Mouse (Mus musculus) limb, embryonic 14.5 days (tissue): Measurements from ENCODE around the gene Gpr61. TPM values are rescaled to one million over a fixed set of nuclear protein-coding genes. Genes with fewer than 3 reads are reported as not detected.

Source experiments
- ATAC-seq: fragments of 200-750 bp; cut with Nextera tagmentation; 2 replicates; pipeline ENCODE4 v1.8.0; 2017; ENCODE audit warnings: low read depth, moderate number of reproducible peaks, moderate TSS enrichment; ENCODE audit not compliant: low FRiP score
- DNase-seq: peaks from one replicate; pipeline ENCODE4 v3.0.0-alpha.2; 2015; ENCODE audit warnings: low spot score
- H3K27ac ChIP-seq: fragments of 300-500 bp; sonication (generic); replicated peaks from 2 replicates; pipeline ENCODE4 v1.5.1; 2014; ENCODE audit warnings: low read depth, mild to moderate bottlenecking, low read length, moderate library complexity, mixed read lengths
- H3K27me3 ChIP-seq: fragments of 300-500 bp; sonication (generic); 2 replicates; pipeline ENCODE4 v1.6.1; 2014; ENCODE audit warnings: low read length, mixed read lengths; ENCODE audit not compliant: control insufficient read depth, insufficient read depth
- H3K36me3 ChIP-seq: fragments of 300-500 bp; sonication (generic); 2 replicates; pipeline ENCODE4 v1.6.1; 2014; ENCODE audit warnings: mild to moderate bottlenecking, low read length, moderate library complexity, mixed read lengths; ENCODE audit not compliant: control insufficient read depth, insufficient read depth
- H3K4me1 ChIP-seq: fragments of 300-500 bp; sonication (generic); 2 replicates; pipeline ENCODE4 v1.6.1; 2014; ENCODE audit warnings: antibody characterized with exemption, low read length, mixed read lengths; ENCODE audit not compliant: control insufficient read depth, insufficient read depth
- H3K4me2 ChIP-seq: fragments of 300-500 bp; sonication (generic); replicated peaks from 2 replicates; pipeline ENCODE4 v1.6.1; 2014; ENCODE audit warnings: low read depth, mild to moderate bottlenecking, low read length, moderate library complexity; ENCODE audit not compliant: severe bottlenecking
- H3K4me3 ChIP-seq: fragments of 300-500 bp; sonication (generic); replicated peaks from 2 replicates; pipeline ENCODE4 v1.5.1; 2014; ENCODE audit warnings: low read length
- H3K9ac ChIP-seq: fragments of 300-500 bp; sonication (generic); 2 replicates; pipeline ENCODE4 v1.6.1; 2014; ENCODE audit warnings: mild to moderate bottlenecking, low read depth, low read length, moderate library complexity; ENCODE audit not compliant: severe bottlenecking
- H3K9me3 ChIP-seq: fragments of 300-500 bp; sonication (generic); 2 replicates; pipeline ENCODE4 v1.6.1; 2016; ENCODE audit warnings: low read length; ENCODE audit not compliant: control insufficient read depth
- POLR2A ChIP-seq: fragments of 200-500 bp; IDR thresholded peaks from 2 replicates; pipeline ENCODE4 v1.8.0; 2012; ENCODE audit warnings: inconsistent platforms, mild to moderate bottlenecking, moderate library complexity, borderline replicate concordance; ENCODE audit not compliant: insufficient read depth, insufficient read length; ENCODE audit errors: extremely low read depth
- WGBS: fragments of 180-500 bp; shearing (Covaris S2); extraction: QIAGEN DNeasy Blood & Tissue Kit; methylation state at CpG from one replicate; pipeline ENCODE4 v1.1.7; 2014; 5-methylcytosine and 5-hydroxymethylcytosine counted together
- polyA plus RNA-seq, 2 experiments: library from polyadenylated mRNA; depleted of rRNA in 1 of 2; stranded (reverse) in 1 of 2; unstranded in 1 of 2; fragments of >200 nt; fragmentation: Nextera tagmentation in 1 of 2; extraction: Ambion mirVana in 1 of 2; gene quantifications; 2 replicates each; pipeline versions ENCODE4 v1.2.1 to v1.2.3; 2012 to 2014

Gpr61 gene
- polyA plus RNA-seq, 2 experiments = 0.10 to 0.26 TPM

DNA sequence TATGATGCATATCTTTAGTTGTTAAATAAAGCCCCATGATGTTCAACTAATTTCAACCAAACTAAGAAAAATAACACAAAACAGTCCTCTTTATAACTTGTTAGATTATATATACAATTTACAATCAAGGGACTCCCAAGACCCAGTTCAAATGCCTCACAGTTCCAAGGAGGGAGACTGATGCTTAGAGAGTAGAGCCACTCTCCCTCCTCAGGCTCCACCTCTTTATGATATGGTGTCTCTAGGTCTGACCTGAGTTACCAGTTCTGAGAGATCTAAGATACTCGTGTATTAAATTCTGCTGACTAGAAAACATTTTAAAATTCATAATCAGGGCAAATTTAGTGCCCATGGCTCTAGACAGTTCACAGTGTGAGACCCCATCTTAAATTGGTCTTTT lies 15.6 kb downstream of the Gpr61 start:
- Histone ChIP-seq H3K27ac (no peak overlapping the region), H3K9ac (no peak overlapping the region), H3K4me3 (no peak overlapping the region), H3K27me3 (no peaks in the 10 kb centered on the region), H3K4me2 (no peak overlapping the region), H3K9me3 (no peaks in the 10 kb centered on the region), H3K4me1 (no peaks in the 10 kb centered on the region), H3K36me3 (no peaks in the 10 kb centered on the region; the same call in 1 of the 2 replicates)
- 86% methylated on average over 1 of the region's 1 CpGs for WGBS
- no peak for TF ChIP-seq POLR2A
- DNase-seq (no peak), ATAC-seq (no peak)

DNA sequence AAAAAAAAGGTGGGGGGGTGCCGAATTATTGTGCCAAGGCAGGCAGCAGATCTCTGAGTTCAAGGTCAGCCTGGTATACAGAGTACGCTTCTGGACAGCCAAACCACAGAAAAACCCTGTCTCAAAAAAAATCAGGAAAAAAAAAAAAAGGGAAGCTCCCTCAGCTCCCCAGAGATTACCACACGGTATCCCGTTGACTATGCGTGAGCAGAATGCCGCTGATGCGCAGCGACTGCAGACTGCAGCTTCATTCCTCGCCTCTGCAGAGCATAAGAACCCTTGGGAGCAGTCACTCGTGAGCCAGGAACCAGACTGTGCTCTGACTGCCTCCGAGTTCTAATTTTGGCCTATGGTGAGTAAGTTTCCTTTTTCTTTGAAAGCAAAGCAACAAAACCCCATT lies 20.0 kb downstream of the Gpr61 start:
- Histone ChIP-seq H3K36me3 (no peaks in the 10 kb centered on the region), H3K27ac (no peak overlapping the region), H3K9me3 (no peaks in the 10 kb centered on the region), H3K4me1 (no peaks in the 10 kb centered on the region), H3K4me3 (no peak overlapping the region), H3K4me2 (no peak overlapping the region), H3K9ac (no peak overlapping the region), H3K27me3 (no peaks in the 10 kb centered on the region)
- no peak for TF ChIP-seq POLR2A
- ATAC-seq = no peak
- no peak for DNase-seq
- 77% methylated on average over 11 of the region's 11 CpGs for WGBS

- Histone ChIP-seq H3K27ac (no peak overlapping the region), H3K27me3 (no peaks in the 10 kb centered on the region), H3K36me3 (no peaks in the 10 kb centered on the region), H3K9me3 (no peaks in the 10 kb centered on the region), H3K4me3 (no peak overlapping the region), H3K4me1 (peaks cover 8% of the 10 kb centered on the region; the same call in 1 of the 2 replicates), H3K9ac (no peak overlapping the region), H3K4me2 (no peak overlapping the region)
- no peak for TF ChIP-seq POLR2A
- DNase-seq (no peak), ATAC-seq (no peak)
- WGBS = 85% methylated on average over 1 of the region's 1 CpGs
These were observed 22.2 kb downstream of the Gpr61 start for GRCm38 (mm10) chr3:108132484-108132883.

GRCm38 (mm10) chr3:108131821-108132220 lies 22.9 kb downstream of the Gpr61 start:
- DNase-seq (no peak), ATAC-seq (no peak)
- Histone ChIP-seq H3K4me1 (peaks cover 8% of the 10 kb centered on the region; the same call in 1 of the 2 replicates), H3K36me3 (no peaks in the 10 kb centered on the region), H3K9ac (no peak overlapping the region), H3K4me2 (no peak overlapping the region), H3K4me3 (no peak overlapping the region), H3K27me3 (no peaks in the 10 kb centered on the region), H3K27ac (no peak overlapping the region), H3K9me3 (no peaks in the 10 kb centered on the region)
- no peak for TF ChIP-seq POLR2A
- 72% methylated on average over 1 of the region's 1 CpGs for WGBS

DNA sequence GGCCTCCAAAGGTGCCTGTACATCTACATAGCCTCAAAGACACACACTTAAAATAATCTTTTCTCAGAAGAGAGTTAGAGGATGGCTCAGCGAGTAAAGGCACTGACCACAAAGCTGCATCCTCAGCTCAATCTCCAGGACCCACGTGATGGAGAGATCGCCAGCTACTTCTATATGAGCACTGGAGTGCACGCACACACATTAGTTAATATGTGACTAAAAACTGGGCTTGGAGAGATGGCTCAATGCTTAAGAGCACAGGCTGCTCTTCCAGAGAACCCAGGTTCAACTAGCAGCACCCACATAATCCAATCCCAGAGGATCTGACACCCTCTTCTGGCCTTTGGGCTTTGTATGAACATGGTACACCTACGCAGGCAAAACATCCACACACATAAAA lies 23.5 kb downstream of the Gpr61 start:
- Histone ChIP-seq H3K4me2 (no peak overlapping the region), H3K27me3 (no peaks in the 10 kb centered on the region), H3K36me3 (no peaks in the 10 kb centered on the region), H3K4me1 (peaks cover 8% of the 10 kb centered on the region; the same call in 1 of the 2 replicates), H3K9me3 (no peaks in the 10 kb centered on the region), H3K27ac (no peak overlapping the region), H3K9ac (no peak overlapping the region), H3K4me3 (no peak overlapping the region)
- TF ChIP-seq POLR2A = no peak
- ATAC-seq = no peak
- no peak for DNase-seq
- 96% methylated on average over 5 of the region's 5 CpGs for WGBS

- Histone ChIP-seq H3K9ac (no peak overlapping the region), H3K36me3 (no peaks in the 10 kb centered on the region), H3K4me3 (no peak overlapping the region), H3K27ac (no peak overlapping the region), H3K4me2 (no peak overlapping the region), H3K9me3 (no peaks in the 10 kb centered on the region), H3K4me1 (peaks cover 8% of the 10 kb centered on the region; the same call in 1 of the 2 replicates), H3K27me3 (no peaks in the 10 kb centered on the region)
- no peak for DNase-seq
- no peak for TF ChIP-seq POLR2A
- no peak for ATAC-seq
- 90% methylated on average over 4 of the region's 4 CpGs for WGBS
These were observed 24.9 kb downstream of the Gpr61 start for GRCm38 (mm10) chr3:108129804-108130203.
